Mouse (Mus musculus) heart, postnatal 36 days (tissue): ENCODE data around the gene Prdm10. TPM values are rescaled to one million over a fixed set of nuclear protein-coding genes. Genes with fewer than 3 reads are reported as not detected.

Source experiments
- DNase-seq, 2 experiments: peaks; one replicate each; pipeline ENCODE4 v3.0.0; 2021 to 2022
- intact Hi-C: fragments of 180-260 bp; cut with DNase I; formaldehyde crosslinking; loops from one replicate; pipeline ENCODE4 v1.15.1; 2025
- total RNA-seq, 2 experiments: library from RNA; stranded (reverse); gene quantifications; 2 replicates each; pipeline ENCODE4 v1.2.3; 2021

Gene Prdm10
- total RNA-seq, 2 experiments from 2014 or later = 4.2 to 4.7 TPM

- DNase-seq = no peak
- intact Hi-C loops = no loop called here
Observed at GRCm38 (mm10) chr9:31428971-31429370, 148.6 kb downstream of the Prdm10 start.

GRCm38 (mm10) chr9:31430011-31430410, 149.7 kb downstream of the Prdm10 start:
- DNase-seq = no peak
- intact Hi-C loops = no loop called here

Other genes with a start within 250 kb of the Prdm10 start
- gene Zbtb44, start 249.9 kb upstream of the Prdm10 start, total RNA-seq = 10 to 100 TPM; 38.0 to 39.8 TPM
- gene St14, start 148.7 kb upstream of the Prdm10 start, total RNA-seq = under 1 TPM; 0.38 to 0.61 TPM
- gene Aplp2, start 68.7 kb upstream of the Prdm10 start, total RNA-seq = 100 to 1,000 TPM; 294 to 315 TPM
- gene Nfrkb, start 105.7 kb downstream of the Prdm10 start, total RNA-seq = 1 to 10 TPM; 9.4 to 9.5 TPM
- 1 to 10 TPM in 1 of 2 experiments, not detected in 1; 1.6 TPM for gene Tmem45b, start 183.9 kb downstream of the Prdm10 start, total RNA-seq